Mouse (Mus musculus): ENCODE results near the gene Ccrl2. TPM values are rescaled to one million over a fixed set of nuclear protein-coding genes. Genes with fewer than 3 reads are reported as not detected.

The Ccrl2 gene
- total RNA-seq (2012; rRNA removed) (5.2 and 13.0 TPM in 2 replicates), total RNA-seq (2014; rRNA removed) (7.9 and 9.0 TPM in 2 replicates), polyA plus RNA-seq (2012; ENCODE audit: insufficient read length, low read depth) (4.0 and 5.3 TPM in 2 replicates)

DNA sequence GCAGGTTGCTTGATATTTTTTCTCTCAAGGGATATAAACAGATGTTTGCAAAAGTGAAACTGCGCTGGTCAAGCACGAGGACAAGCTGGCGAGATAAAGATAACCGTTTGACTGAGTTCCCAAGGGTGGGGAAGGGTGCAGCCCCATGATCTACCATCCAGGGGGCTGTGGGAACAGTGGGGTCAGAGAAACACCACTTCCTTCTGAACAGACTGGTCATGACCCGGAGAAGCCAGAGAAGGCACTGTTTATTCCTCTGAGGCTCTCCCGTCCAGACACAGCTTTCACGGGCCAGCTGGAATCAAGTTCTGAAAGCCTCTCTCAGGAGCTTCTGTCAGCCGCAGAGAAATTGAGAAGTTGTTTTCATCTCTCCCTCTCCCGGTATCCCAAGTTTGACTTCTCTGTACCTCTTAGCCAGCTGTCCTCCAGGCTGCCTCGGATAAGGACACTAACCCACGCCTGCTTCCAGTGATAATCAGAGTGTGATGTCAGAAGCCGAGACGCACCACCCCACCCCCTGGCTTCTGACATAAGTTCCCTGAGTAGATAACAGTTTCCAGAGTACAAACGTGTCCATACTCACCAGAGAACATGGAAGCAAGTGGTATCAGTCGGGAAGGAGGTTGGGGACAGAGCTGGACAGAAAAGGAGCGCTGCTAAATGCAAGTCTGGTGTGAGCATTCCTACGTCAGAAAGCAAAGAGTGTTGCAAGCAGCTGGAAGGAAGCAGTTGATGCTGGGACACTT is at the start of gene Ccrl2:
Ccrl2 (minus strand) TSS at position 722 of the 746 bp plus-strand sequence.
- Histone ChIP-seq H3K4me1 (ENCODE audit: control insufficient read depth in 1 of 2, insufficient read depth in 2 of 2) (peaks cover 21 to 38% of the 10 kb centered on the region in 2 experiments), H3K4me2 (ENCODE audit: insufficient read depth, low read depth, poor library complexity, severe bottlenecking) (peak within 1 kb of the TSS; percentile 81), H3K4me3 (replicated peaks in 1 of 3; ENCODE audit: low read depth in 2 of 3, low read length in 2 of 3, poor library complexity in 1 of 3) (peak within 1 kb of the TSS; percentile 61 to 65 (median 62)), H3K79me2 (replicated peaks; ENCODE audit: control insufficient read depth, extremely low read depth, insufficient read depth, poor library complexity, severe bottlenecking) (no peaks in the 10 kb centered on the region), H3K27me3 (replicated peaks) (no peaks in the 10 kb centered on the region), H3K27ac (ENCODE audit: insufficient read depth, low read depth) (peak within 1 kb of the TSS; percentile 63), H3K36me3 (replicated peaks in 1 of 2; ENCODE audit: control insufficient read depth in 1 of 2, insufficient read depth in 1 of 2, low read length in 1 of 2) (peaks cover 7 to 20% of the 10 kb centered on the region in 2 experiments), H3K9ac (ENCODE audit: insufficient read depth, low read depth) (peak within 1 kb of the TSS; percentile 61), H3K9me3 (replicated peaks; ENCODE audit: low read length) (no peaks in the 10 kb centered on the region)
- no peak for TF ChIP-seq EP300 (IDR thresholded peaks at IDR 0.05; ENCODE audit: low read length)
- peak; percentile 46; the same call in 1 of the 2 replicates for TF ChIP-seq RCOR1 (conservative IDR thresholded peaks at IDR 0.05; ENCODE audit: low read depth, low read length)
- no peak for TF ChIP-seq SMC3 (IDR thresholded peaks at IDR 0.05; ENCODE audit: low read depth, low read length)
- no peak for TF ChIP-seq PAX5 (IDR thresholded peaks at IDR 0.05; ENCODE audit: low read length)
- TF ChIP-seq NRF1 (IDR thresholded peaks at IDR 0.05; ENCODE audit: low read depth, low read length) = no peak
- no peak for TF ChIP-seq ZNF384 (IDR thresholded peaks at IDR 0.05; ENCODE audit: low read depth, low read length)
- 0 out of 2 replicates have a peak, but pooled peaks have one; percentile 31 for TF ChIP-seq MYC (IDR thresholded peaks at IDR 0.05; ENCODE audit: low read depth, low read length)
- no peak for TF ChIP-seq POLR2AphosphoS2 (IDR thresholded peaks at IDR 0.05; ENCODE audit: low read depth, low read length)
- TF ChIP-seq ELF1 (IDR thresholded peaks at IDR 0.05; ENCODE audit: low read depth, low read length) = no peak
- TF ChIP-seq JUND (conservative IDR thresholded peaks at IDR 0.05; ENCODE audit: low read depth, low read length) = no peak
- no peak for TF ChIP-seq HCFC1 (IDR thresholded peaks at IDR 0.05; ENCODE audit: low read depth, low read length)
- no peak for TF ChIP-seq ZMIZ1 (IDR thresholded peaks at IDR 0.05; ENCODE audit: low read depth, low read length)
- TF ChIP-seq TBP (conservative IDR thresholded peaks at IDR 0.05; ENCODE audit: low read depth, low read length) = no peak
- TF ChIP-seq MXI1 (IDR thresholded peaks at IDR 0.05; ENCODE audit: low read depth, low read length) = peak; percentile 22; the same call in 1 of the 2 replicates
- no peak for TF ChIP-seq USF1 (IDR thresholded peaks at IDR 0.05; ENCODE audit: low read depth, low read length)
- TF ChIP-seq ZC3H11A (IDR thresholded peaks at IDR 0.05; ENCODE audit: low read depth, low read length) = no peak
- TF ChIP-seq KAT2A (IDR thresholded peaks at IDR 0.05; ENCODE audit: insufficient replicate concordance, low read length) = no peak
- peak; percentile 33; the same call in 1 of the 2 replicates for TF ChIP-seq IRF4 (IDR thresholded peaks at IDR 0.05; ENCODE audit: low read depth, low read length)
- TF ChIP-seq USF2 (conservative IDR thresholded peaks at IDR 0.05; ENCODE audit: low read depth, low read length) = no peak
- TF ChIP-seq ZKSCAN1 (IDR thresholded peaks at IDR 0.05; ENCODE audit: borderline replicate concordance, low read depth, low read length) = no peak
- TF ChIP-seq NELFE (IDR thresholded peaks at IDR 0.05; ENCODE audit: low read depth, low read length) = no peak
- no peak for TF ChIP-seq GABPA (IDR thresholded peaks at IDR 0.05; ENCODE audit: insufficient replicate concordance, low read depth, low read length)
- no peak for TF ChIP-seq POLR2A (IDR thresholded peaks at IDR 0.05; ENCODE audit: low read depth, low read length)
- TF ChIP-seq MEF2A (IDR thresholded peaks at IDR 0.05; ENCODE audit: borderline replicate concordance, low read depth, low read length) = no peak; the same call in 1 of the 2 replicates
- TF ChIP-seq CHD2 (IDR thresholded peaks at IDR 0.05; ENCODE audit: low read length) = no peak
- peak; percentile 27; the same call in 1 of the 2 replicates for TF ChIP-seq MAX (IDR thresholded peaks at IDR 0.05; ENCODE audit: low read length)
- TF ChIP-seq E2F4 (IDR thresholded peaks at IDR 0.05; ENCODE audit: insufficient replicate concordance, low read depth, low read length) = no peak
- TF ChIP-seq BHLHE40 (IDR thresholded peaks at IDR 0.05; ENCODE audit: low read depth, low read length) = peak; percentile 69; the same call in 1 of the 2 replicates
- no peak for TF ChIP-seq UBTF (IDR thresholded peaks at IDR 0.05; ENCODE audit: low read depth, low read length)
- TF ChIP-seq CTCF (conservative IDR thresholded peaks at IDR 0.05 in 1 of 2, IDR thresholded peaks at IDR 0.05 in 1 of 2; ENCODE audit: low read depth in 2 of 2, low read length in 2 of 2) = no peak
- TF ChIP-seq MAFK (IDR thresholded peaks at IDR 0.05; ENCODE audit: insufficient replicate concordance, low read length) = no peak
- TF ChIP-seq SIN3A (IDR thresholded peaks at IDR 0.05; ENCODE audit: low read length) = peak; percentile 78
- TF ChIP-seq CHD1 (IDR thresholded peaks at IDR 0.05; ENCODE audit: low read depth, low read length) = peak; percentile 80
- no peak for TF ChIP-seq JUN (IDR thresholded peaks at IDR 0.05; ENCODE audit: insufficient read depth, low read depth, low read length)
- TF ChIP-seq ETS1 (conservative IDR thresholded peaks at IDR 0.05; ENCODE audit: low read depth, low read length) = peak; percentile 79
- peak; percentile 62; the same call in 1 of the 2 replicates for TF ChIP-seq MAZ (IDR thresholded peaks at IDR 0.05; ENCODE audit: low read depth, low read length)
- peak; percentile 65; the same call in 1 of the 2 replicates for TF ChIP-seq TCF12 (IDR thresholded peaks at IDR 0.05; ENCODE audit: low read depth, low read length)
- TF ChIP-seq RAD21 (IDR thresholded peaks at IDR 0.05; ENCODE audit: low read depth, low read length) = no peak
- DNase-seq (ENCODE audit: extremely low read depth) = no peak
- in situ Hi-C loops (cut with MboI; ENCODE audit: low pct_ligation_motif_present, low pct_unique_long_range_greater_than_20kb, low sequenced_read_pairs) (no loop called here), dilution Hi-C loops (cut with MboI; ENCODE audit: extremely low pct_ligation_motif_present, extremely low pct_unique_long_range_greater_than_20kb, low sequenced_read_pairs) (no loop called here)
